Mouse (Mus musculus): ENCODE data around the gene Tmem245. TPM values are rescaled to one million over a fixed set of nuclear protein-coding genes. Genes with fewer than 3 reads are reported as not detected.

The Tmem245 gene
- polyA plus RNA-seq, 1 experiment from 2014 or later = 6.4 TPM

GRCm38 (mm10) chr4:56949494-56949893 is 2.3 kb upstream of the Tmem245 start:
- H3K27ac ChIP-seq = no peak overlapping the region
- no peak for DNase-seq (ENCODE audit: low spot score)
- 64% methylated on average over 6 of the region's 6 CpGs for WGBS

GRCm38 (mm10) chr4:56946180-56946579 is 1.1 kb downstream of the Tmem245 start:
- H3K27me3 ChIP-seq (ENCODE audit: insufficient read depth, low read length) = no peaks in the 10 kb centered on the region
- H3K9ac ChIP-seq (ENCODE audit: low read depth, low read length) = peak overlapping the region; percentile 84
- no peaks in the 10 kb centered on the region for H3K9me3 ChIP-seq (replicated peaks; ENCODE audit: low read length)
- TF ChIP-seq CTCF (IDR thresholded peaks at IDR 0.05; ENCODE audit: low read depth) = no peak
- peaks cover 29% of the 10 kb centered on the region for H3K4me1 ChIP-seq (replicated peaks; ENCODE audit: insufficient read depth, low read length)
- H3K4me2 ChIP-seq (ENCODE audit: low read length) = peak overlapping the region; percentile 87
- H3K36me3 ChIP-seq (ENCODE audit: insufficient read depth, low read length) = no peaks in the 10 kb centered on the region
- ATAC-seq (replicated peaks; ENCODE audit: low FRiP score, low read depth) (0 out of 2 replicates have a peak, but pooled peaks have one; percentile 31), DNase-seq (ENCODE audit: low spot score) (peak; percentile 69)
- peak overlapping the region; percentile 93 for H3K27ac ChIP-seq
- under 1% methylated on average over 14 of the region's 14 CpGs for whole genome bisulfite sequencing
- H3K4me3 ChIP-seq (replicated peaks; ENCODE audit: low read depth, low read length) = peak overlapping the region; percentile 68

More at GRCm38 (mm10) chr4:56949494-56949893, 2.3 kb upstream of the Tmem245 start:
- no peak overlapping the region for H3K4me3 ChIP-seq (replicated peaks; ENCODE audit: low read depth, low read length)
- TF ChIP-seq CTCF (IDR thresholded peaks at IDR 0.05; ENCODE audit: low read depth) = no peak
- no peak overlapping the region for H3K4me2 ChIP-seq (ENCODE audit: low read length)
- H3K9ac ChIP-seq (ENCODE audit: low read depth, low read length) = no peak overlapping the region
- peaks cover 14% of the 10 kb centered on the region for H3K4me1 ChIP-seq (replicated peaks; ENCODE audit: insufficient read depth, low read length)
- no peaks in the 10 kb centered on the region for H3K9me3 ChIP-seq (replicated peaks; ENCODE audit: low read length)
- ATAC-seq (replicated peaks; ENCODE audit: low FRiP score, low read depth) = no peak
- H3K27me3 ChIP-seq (ENCODE audit: insufficient read depth, low read length) = no peaks in the 10 kb centered on the region
- no peaks in the 10 kb centered on the region for H3K36me3 ChIP-seq (ENCODE audit: insufficient read depth, low read length)

- H3K4me2 ChIP-seq (ENCODE audit: low read length) = peak overlapping the region; percentile 27
- no peaks in the 10 kb centered on the region for H3K9me3 ChIP-seq (replicated peaks; ENCODE audit: low read length)
- H3K36me3 ChIP-seq (ENCODE audit: insufficient read depth, low read length) = no peaks in the 10 kb centered on the region
- H3K9ac ChIP-seq (ENCODE audit: low read depth, low read length) = no peak overlapping the region
- no peak overlapping the region for H3K4me3 ChIP-seq (replicated peaks; ENCODE audit: low read depth, low read length)
- H3K27ac ChIP-seq = peak overlapping the region; percentile 25; the same call in 1 of the 2 replicates
- 44% methylated on average over 4 of the region's 4 CpGs for WGBS
- peaks cover 29% of the 10 kb centered on the region for H3K4me1 ChIP-seq (replicated peaks; ENCODE audit: insufficient read depth, low read length)
- ATAC-seq (replicated peaks; ENCODE audit: low FRiP score, low read depth) = peak; percentile 21; the same call in 1 of the 2 replicates
- DNase-seq (ENCODE audit: low spot score) = no peak
- H3K27me3 ChIP-seq (ENCODE audit: insufficient read depth, low read length) = no peaks in the 10 kb centered on the region
- TF ChIP-seq CTCF (IDR thresholded peaks at IDR 0.05; ENCODE audit: low read depth) = no peak
Measured at GRCm38 (mm10) chr4:56944286-56944685, 3.0 kb downstream of the Tmem245 start.

GRCm38 (mm10) chr4:56943258-56943657 is 4.0 kb downstream of the Tmem245 start:
- TF ChIP-seq CTCF (IDR thresholded peaks at IDR 0.05; ENCODE audit: low read depth) = no peak
- no peak for ATAC-seq (replicated peaks; ENCODE audit: low FRiP score, low read depth)
- peaks cover 29% of the 10 kb centered on the region for H3K4me1 ChIP-seq (replicated peaks; ENCODE audit: insufficient read depth, low read length)

GRCm38 (mm10) chr4:56942567-56942966 is 4.7 kb downstream of the Tmem245 start:
- Histone ChIP-seq H3K4me3 (replicated peaks; ENCODE audit: low read depth, low read length) (no peak overlapping the region), H3K9ac (ENCODE audit: low read depth, low read length) (no peak overlapping the region), H3K27me3 (ENCODE audit: insufficient read depth, low read length) (no peaks in the 10 kb centered on the region), H3K36me3 (ENCODE audit: insufficient read depth, low read length) (no peaks in the 10 kb centered on the region), H3K27ac (no peak overlapping the region), H3K4me2 (ENCODE audit: low read length) (no peak overlapping the region), H3K4me1 (replicated peaks; ENCODE audit: insufficient read depth, low read length) (peaks cover 29% of the 10 kb centered on the region), H3K9me3 (replicated peaks; ENCODE audit: low read length) (no peaks in the 10 kb centered on the region)
- no peak for ATAC-seq (replicated peaks; ENCODE audit: low FRiP score, low read depth)
- 84% methylated on average over 1 of the region's 1 CpGs for WGBS
- no peak for DNase-seq (ENCODE audit: low spot score)
- no peak for TF ChIP-seq CTCF (IDR thresholded peaks at IDR 0.05; ENCODE audit: low read depth)

More at GRCm38 (mm10) chr4:56943258-56943657, 4.0 kb downstream of the Tmem245 start:
- Histone ChIP-seq H3K9me3 (replicated peaks; ENCODE audit: low read length) (no peaks in the 10 kb centered on the region), H3K27me3 (ENCODE audit: insufficient read depth, low read length) (no peaks in the 10 kb centered on the region), H3K36me3 (ENCODE audit: insufficient read depth, low read length) (no peaks in the 10 kb centered on the region), H3K27ac (0 out of 2 replicates have a peak overlapping the region, but pooled peaks have one; percentile 25), H3K4me2 (ENCODE audit: low read length) (no peak overlapping the region), H3K4me3 (replicated peaks; ENCODE audit: low read depth, low read length) (no peak overlapping the region), H3K9ac (ENCODE audit: low read depth, low read length) (no peak overlapping the region)
- 39% methylated on average over 1 of the region's 1 CpGs for WGBS
- DNase-seq (ENCODE audit: low spot score) = no peak

- ATAC-seq (replicated peaks; ENCODE audit: low FRiP score, low read depth) = no peak
- H3K36me3 ChIP-seq (ENCODE audit: insufficient read depth, low read length) = no peaks in the 10 kb centered on the region
- no peak overlapping the region for H3K9ac ChIP-seq (ENCODE audit: low read depth, low read length)
- 83% methylated on average over 4 of the region's 4 CpGs for WGBS
- no peaks in the 10 kb centered on the region for H3K27me3 ChIP-seq (ENCODE audit: insufficient read depth, low read length)
- H3K4me1 ChIP-seq (replicated peaks; ENCODE audit: insufficient read depth, low read length) = peaks cover 29% of the 10 kb centered on the region
- no peak for TF ChIP-seq CTCF (IDR thresholded peaks at IDR 0.05; ENCODE audit: low read depth)
- H3K9me3 ChIP-seq (replicated peaks; ENCODE audit: low read length) = no peaks in the 10 kb centered on the region
- DNase-seq (ENCODE audit: low spot score) = no peak
- H3K4me3 ChIP-seq (replicated peaks; ENCODE audit: low read depth, low read length) = no peak overlapping the region
- H3K4me2 ChIP-seq (ENCODE audit: low read length) = no peak overlapping the region
- H3K27ac ChIP-seq = no peak overlapping the region
Measured at GRCm38 (mm10) chr4:56941481-56941880, 5.8 kb downstream of the Tmem245 start.

- 36% methylated on average over 6 of the region's 6 CpGs for WGBS
- ATAC-seq (replicated peaks; ENCODE audit: low FRiP score, low read depth) (peak; percentile 66), DNase-seq (ENCODE audit: low spot score) (peak; percentile 25)
Measured at GRCm38 (mm10) chr4:56937136-56937535, 10.1 kb downstream of the Tmem245 start.

More at GRCm38 (mm10) chr4:56937136-56937535, 10.1 kb downstream of the Tmem245 start:
- no peak for TF ChIP-seq CTCF (IDR thresholded peaks at IDR 0.05; ENCODE audit: low read depth)
- no peak overlapping the region for H3K9ac ChIP-seq (ENCODE audit: low read depth, low read length)
- H3K27me3 ChIP-seq (ENCODE audit: insufficient read depth, low read length) = no peaks in the 10 kb centered on the region
- 0 out of 2 replicates have a peak, but pooled peaks cover 4% of the 10 kb centered on the region for H3K36me3 ChIP-seq (ENCODE audit: insufficient read depth, low read length)
- H3K4me2 ChIP-seq (ENCODE audit: low read length) = no peak overlapping the region
- no peaks in the 10 kb centered on the region for H3K9me3 ChIP-seq (replicated peaks; ENCODE audit: low read length)
- H3K4me1 ChIP-seq (replicated peaks; ENCODE audit: insufficient read depth, low read length) = no peaks in the 10 kb centered on the region
- H3K27ac ChIP-seq = no peak overlapping the region
- H3K4me3 ChIP-seq (replicated peaks; ENCODE audit: low read depth, low read length) = no peak overlapping the region
